Mouse (Mus musculus): ENCODE measurements at regions not wholly inside any gene's neighbourhood (a gene's known extent, or its start where the extent isn't known, plus 50 kb on each side); places are given as distances from the start of the nearest gene placed in this dataset.

- TF ChIP-seq POLR2A (IDR thresholded peaks at IDR 0.05; ENCODE audit: borderline replicate concordance, low read depth, low read length) (no peak), CTCF (IDR thresholded peaks at IDR 0.05; ENCODE audit: low read depth, low read length) (no peak)
Measured at GRCm38 (mm10) chr17:45784496-45784895, 50.9 kb upstream of the 1600014C23Rik start.
